Mouse (Mus musculus) forelimb bud, embryonic 11.5 days (tissue): Measurements from ENCODE around the gene Slc22a1.

Experiments used
- DNase-seq: peaks from one replicate; pipeline ENCODE4 v3.0.0-alpha.2; 2012; ENCODE audit warnings: low read depth, low spot score

The Slc22a1 gene

GRCm38 (mm10) chr17:12631771-12632600, 43.6 kb downstream of the Slc22a1 start:
- DNase-seq: peak; percentile 46

- peak; percentile 16 for DNase-seq
These were observed 44.5 kb downstream of the Slc22a1 start for GRCm38 (mm10) chr17:12630976-12631730.

DNA sequence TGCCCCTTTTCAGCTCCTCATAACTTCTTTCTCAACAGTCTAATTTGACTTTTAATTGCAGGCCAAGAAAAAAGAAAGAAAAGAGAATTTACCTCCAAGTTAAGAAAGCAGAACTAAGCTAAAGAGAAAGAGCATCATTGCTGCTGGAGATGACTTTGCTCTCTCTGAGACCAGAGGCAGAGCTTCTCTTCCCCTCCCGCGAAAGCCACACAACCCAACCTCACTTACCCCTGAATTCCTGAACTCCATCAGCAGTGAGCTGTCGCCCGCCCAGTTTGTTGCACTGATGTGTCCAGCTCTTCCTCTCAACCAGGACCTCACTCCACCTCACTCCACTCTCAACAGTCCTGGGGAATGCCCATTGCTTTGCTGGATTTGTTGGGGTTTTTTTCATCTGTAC, 47.6 kb downstream of the Slc22a1 start:
- no peak for DNase-seq

GRCm38 (mm10) chr17:12619641-12620040, 56.0 kb downstream of the Slc22a1 start:
- no peak for DNase-seq

GRCm38 (mm10) chr17:12615429-12615828, 60.2 kb downstream of the Slc22a1 start:
- no peak for DNase-seq

- DNase-seq: no peak
These were observed 60.9 kb downstream of the Slc22a1 start for GRCm38 (mm10) chr17:12614511-12615385.

DNA sequence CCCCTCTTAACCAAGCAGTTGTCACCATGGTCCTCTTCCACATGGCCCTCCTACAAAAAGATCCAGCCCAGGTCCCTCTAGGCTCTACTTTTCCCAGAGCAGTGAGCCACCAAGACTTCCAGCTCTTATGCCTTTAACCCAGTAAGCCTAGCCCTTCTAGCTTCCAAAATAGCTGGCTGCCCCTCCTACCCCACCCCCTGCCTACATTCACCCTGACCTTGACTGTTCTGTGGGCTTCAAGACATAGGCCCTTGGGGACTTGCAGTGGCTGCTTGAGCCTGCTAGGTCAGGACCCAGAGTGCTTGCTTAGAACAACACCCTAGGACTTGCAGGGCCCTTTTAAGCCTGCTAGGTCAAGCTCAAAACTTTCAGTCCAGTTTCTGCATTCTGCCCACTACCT, 68.4 kb downstream of the Slc22a1 start:
- DNase-seq: no peak

GRCm38 (mm10) chr17:12606634-12607033, 69.0 kb downstream of the Slc22a1 start:
- no peak for DNase-seq
